Mouse (Mus musculus) retina, postnatal 7 days (tissue): ENCODE measurements around the gene Rtn4rl1.

Experiments used
- DNase-seq: peaks from one replicate; pipeline ENCODE4 v3.0.0-alpha.2; 2012; ENCODE audit warnings: low read depth, low spot score

Rtn4rl1 gene

GRCm38 (mm10) chr11:75184986-75185385 is 8.6 kb upstream of the Rtn4rl1 start:
- DNase-seq = no peak

- DNase-seq = no peak
Measured at GRCm38 (mm10) chr11:75189713-75190370, 3.7 kb upstream of the Rtn4rl1 start.

GRCm38 (mm10) chr11:75190371-75190724 is 3.2 kb upstream of the Rtn4rl1 start:
- peak; percentile 73 for DNase-seq

- no peak for DNase-seq
Measured at GRCm38 (mm10) chr11:75190905-75191441, 2.6 kb upstream of the Rtn4rl1 start, which contains the start of gene Dph1. Gene Dph1, minus strand, starts transcription at chr11:75191241.

- no peak for DNase-seq
Measured at GRCm38 (mm10) chr11:75191841-75192240, 1.7 kb upstream of the Rtn4rl1 start.

GRCm38 (mm10) chr11:75192336-75193214 is 1.0 kb upstream of the Rtn4rl1 start:
- DNase-seq = peak; percentile 69

- DNase-seq = no peak
Measured at GRCm38 (mm10) chr11:75194121-75194849, 702 bp downstream of the Rtn4rl1 start.

GRCm38 (mm10) chr11:75194850-75195461 is 1.4 kb downstream of the Rtn4rl1 start:
- DNase-seq = peak; percentile 84

- no peak for DNase-seq
Measured at GRCm38 (mm10) chr11:75196131-75196530, 2.5 kb downstream of the Rtn4rl1 start.

- no peak for DNase-seq
Measured at GRCm38 (mm10) chr11:75197956-75198355, 4.4 kb downstream of the Rtn4rl1 start.

- no peak for DNase-seq
Measured at GRCm38 (mm10) chr11:75198792-75199191, 5.2 kb downstream of the Rtn4rl1 start.

- no peak for DNase-seq
Measured at GRCm38 (mm10) chr11:75199951-75200350, 6.4 kb downstream of the Rtn4rl1 start.

GRCm38 (mm10) chr11:75200935-75201334 is 7.4 kb downstream of the Rtn4rl1 start:
- DNase-seq = no peak

GRCm38 (mm10) chr11:75201721-75202120 is 8.1 kb downstream of the Rtn4rl1 start:
- no peak for DNase-seq

GRCm38 (mm10) chr11:75203926-75204325 is 10.3 kb downstream of the Rtn4rl1 start:
- DNase-seq = no peak

- no peak for DNase-seq
Measured at GRCm38 (mm10) chr11:75204472-75204871, 10.9 kb downstream of the Rtn4rl1 start.

- DNase-seq = no peak
Measured at GRCm38 (mm10) chr11:75206347-75206746, 12.8 kb downstream of the Rtn4rl1 start.

- no peak for DNase-seq
Measured at GRCm38 (mm10) chr11:75209363-75209762, 15.8 kb downstream of the Rtn4rl1 start.

GRCm38 (mm10) chr11:75210093-75210492 is 16.5 kb downstream of the Rtn4rl1 start:
- DNase-seq = no peak

GRCm38 (mm10) chr11:75210755-75211154 is 17.2 kb downstream of the Rtn4rl1 start:
- no peak for DNase-seq

GRCm38 (mm10) chr11:75212031-75212667 is 18.6 kb downstream of the Rtn4rl1 start:
- DNase-seq = no peak
